Mouse (Mus musculus) brain, embryonic 14.5 days (tissue): ENCODE data around the gene Bnip1.

Experiments used
- CTCF ChIP-seq: fragments of 200-500 bp; IDR thresholded peaks from 2 replicates; pipeline ENCODE4 v1.5.1; 2012; ENCODE audit warnings: inconsistent platforms, mild to moderate bottlenecking, moderate library complexity, borderline replicate concordance; ENCODE audit not compliant: insufficient read depth, insufficient read length; ENCODE audit errors: extremely low read depth
- POLR2A ChIP-seq: fragments of 200-500 bp; IDR thresholded peaks from 2 replicates; pipeline ENCODE4 v1.6.1; 2012; ENCODE audit warnings: mild to moderate bottlenecking, inconsistent platforms, borderline replicate concordance; ENCODE audit not compliant: poor library complexity, insufficient read depth, insufficient read length, severe bottlenecking; ENCODE audit errors: extremely low read depth

DNA sequence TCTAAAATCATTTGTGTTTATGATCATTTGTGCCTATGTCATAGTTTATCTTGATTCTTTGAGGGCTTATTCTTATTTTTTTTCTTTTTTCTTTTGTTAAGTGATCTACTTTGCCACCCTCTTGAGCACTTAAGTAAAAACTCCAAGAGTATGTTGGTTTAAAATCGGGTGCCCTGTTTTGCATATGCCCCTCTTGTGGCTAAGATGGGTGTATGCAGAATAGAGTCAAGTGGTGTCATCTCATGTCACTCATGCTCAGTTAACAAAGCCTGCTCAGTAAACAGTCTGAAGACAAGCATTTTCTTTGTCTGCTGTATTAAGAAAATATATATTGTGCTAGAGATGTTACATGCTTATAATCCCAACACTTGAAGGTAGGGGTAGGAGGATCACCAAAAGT is 37.6 kb upstream of the Bnip1 start:
- TF ChIP-seq CTCF (no peak), POLR2A (no peak)
